Mouse (Mus musculus) limb, embryonic 14.5 days (tissue): ENCODE data around the gene 4931428L18Rik. TPM values are rescaled to one million over a fixed set of nuclear protein-coding genes. Genes with fewer than 3 reads are reported as not detected.

Experiments
- ATAC-seq: fragments of 200-750 bp; cut with Nextera tagmentation; 2 replicates; pipeline ENCODE4 v1.8.0; 2017; ENCODE audit warnings: low read depth, moderate number of reproducible peaks, moderate TSS enrichment; ENCODE audit not compliant: low FRiP score
- DNase-seq: peaks from one replicate; pipeline ENCODE4 v3.0.0-alpha.2; 2015; ENCODE audit warnings: low spot score
- H3K27ac ChIP-seq: fragments of 300-500 bp; sonication (generic); replicated peaks from 2 replicates; pipeline ENCODE4 v1.5.1; 2014; ENCODE audit warnings: low read depth, mild to moderate bottlenecking, low read length, moderate library complexity, mixed read lengths
- H3K27me3 ChIP-seq: fragments of 300-500 bp; sonication (generic); 2 replicates; pipeline ENCODE4 v1.6.1; 2014; ENCODE audit warnings: low read length, mixed read lengths; ENCODE audit not compliant: control insufficient read depth, insufficient read depth
- H3K36me3 ChIP-seq: fragments of 300-500 bp; sonication (generic); 2 replicates; pipeline ENCODE4 v1.6.1; 2014; ENCODE audit warnings: mild to moderate bottlenecking, low read length, moderate library complexity, mixed read lengths; ENCODE audit not compliant: control insufficient read depth, insufficient read depth
- H3K4me1 ChIP-seq: fragments of 300-500 bp; sonication (generic); 2 replicates; pipeline ENCODE4 v1.6.1; 2014; ENCODE audit warnings: antibody characterized with exemption, low read length, mixed read lengths; ENCODE audit not compliant: control insufficient read depth, insufficient read depth
- H3K4me2 ChIP-seq: fragments of 300-500 bp; sonication (generic); replicated peaks from 2 replicates; pipeline ENCODE4 v1.6.1; 2014; ENCODE audit warnings: low read depth, mild to moderate bottlenecking, low read length, moderate library complexity; ENCODE audit not compliant: severe bottlenecking
- H3K4me3 ChIP-seq: fragments of 300-500 bp; sonication (generic); replicated peaks from 2 replicates; pipeline ENCODE4 v1.5.1; 2014; ENCODE audit warnings: low read length
- H3K9ac ChIP-seq: fragments of 300-500 bp; sonication (generic); 2 replicates; pipeline ENCODE4 v1.6.1; 2014; ENCODE audit warnings: mild to moderate bottlenecking, low read depth, low read length, moderate library complexity; ENCODE audit not compliant: severe bottlenecking
- H3K9me3 ChIP-seq: fragments of 300-500 bp; sonication (generic); 2 replicates; pipeline ENCODE4 v1.6.1; 2016; ENCODE audit warnings: low read length; ENCODE audit not compliant: control insufficient read depth
- POLR2A ChIP-seq: fragments of 200-500 bp; IDR thresholded peaks from 2 replicates; pipeline ENCODE4 v1.8.0; 2012; ENCODE audit warnings: inconsistent platforms, mild to moderate bottlenecking, moderate library complexity, borderline replicate concordance; ENCODE audit not compliant: insufficient read depth, insufficient read length; ENCODE audit errors: extremely low read depth
- WGBS: fragments of 180-500 bp; shearing (Covaris S2); extraction: QIAGEN DNeasy Blood & Tissue Kit; methylation state at CpG from one replicate; pipeline ENCODE4 v1.1.7; 2014; 5-methylcytosine and 5-hydroxymethylcytosine counted together
- polyA plus RNA-seq, 2 experiments: library from polyadenylated mRNA; depleted of rRNA in 1 of 2; stranded (reverse) in 1 of 2; unstranded in 1 of 2; fragments of >200 nt; fragmentation: Nextera tagmentation in 1 of 2; extraction: Ambion mirVana in 1 of 2; gene quantifications; 2 replicates each; pipeline versions ENCODE4 v1.2.1 to v1.2.3; 2012 to 2014

Gene 4931428L18Rik
- polyA plus RNA-seq, 2 experiments: not detected

DNA sequence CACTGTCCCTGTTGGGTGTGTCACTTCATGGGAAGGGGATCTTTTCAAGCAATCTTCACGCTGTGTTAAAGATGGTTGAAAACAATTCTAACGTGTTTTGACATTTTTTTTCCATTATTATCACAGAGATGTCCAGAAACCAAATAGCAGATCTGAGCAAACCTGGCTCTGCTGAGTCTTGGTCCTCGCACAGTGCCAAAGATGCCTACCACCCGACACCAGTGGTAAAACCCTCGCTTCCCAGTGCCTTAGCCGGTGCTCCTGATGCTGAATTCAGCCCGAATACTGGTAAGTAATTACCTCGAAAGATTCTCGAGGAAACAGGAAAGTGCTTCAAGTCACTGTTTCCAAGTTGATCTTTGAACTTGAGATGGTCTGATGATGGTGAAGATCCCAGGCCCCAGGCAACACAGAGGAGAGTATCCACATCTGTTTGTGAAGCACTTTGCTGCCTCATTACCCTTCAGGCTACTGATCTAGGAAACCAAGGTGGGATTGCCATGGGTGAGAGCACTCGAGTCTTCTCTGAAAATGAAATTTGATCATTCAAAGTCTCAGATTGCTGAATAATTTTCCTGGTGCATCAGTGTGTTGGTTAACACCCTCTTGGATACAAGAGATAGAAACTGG lies 32.1 kb downstream of the 4931428L18Rik start:
- no peak for TF ChIP-seq POLR2A
- Histone ChIP-seq H3K27ac (no peak overlapping the region), H3K9me3 (no peaks in the 10 kb centered on the region), H3K4me2 (no peak overlapping the region), H3K36me3 (no peaks in the 10 kb centered on the region), H3K27me3 (no peaks in the 10 kb centered on the region), H3K4me1 (no peaks in the 10 kb centered on the region), H3K4me3 (no peak overlapping the region), H3K9ac (no peak overlapping the region)
- ATAC-seq: no peak
- WGBS: 71% methylated on average over 10 of the region's 10 CpGs
- DNase-seq: no peak

DNA sequence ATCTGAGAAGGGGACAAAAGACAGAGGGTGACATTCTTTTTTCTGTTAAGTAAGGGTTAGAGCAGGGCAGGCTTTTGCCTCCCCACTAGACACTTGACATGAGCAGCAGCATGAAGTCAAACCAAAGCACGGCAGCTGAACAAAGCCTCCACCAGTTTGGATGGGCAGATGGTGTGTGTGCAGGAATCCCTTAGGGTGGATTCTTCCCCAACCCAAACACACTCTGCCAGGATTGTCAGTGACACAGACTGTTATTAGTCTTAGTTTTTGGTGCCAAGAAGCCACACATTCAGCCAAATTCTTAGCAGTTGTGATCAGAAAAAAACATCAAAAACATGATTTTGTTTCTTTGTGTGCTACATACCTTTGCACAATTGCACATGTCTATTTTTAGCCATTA lies 44.2 kb downstream of the 4931428L18Rik start:
- H3K36me3 ChIP-seq: no peaks in the 10 kb centered on the region
- H3K27ac ChIP-seq: no peak overlapping the region
- no peak overlapping the region for H3K4me2 ChIP-seq
- no peak for TF ChIP-seq POLR2A
- H3K4me3 ChIP-seq: no peak overlapping the region
- no peak overlapping the region for H3K9ac ChIP-seq
- DNase-seq (no peak), ATAC-seq (no peak)
- no peaks in the 10 kb centered on the region for H3K27me3 ChIP-seq
- H3K9me3 ChIP-seq: no peaks in the 10 kb centered on the region
- H3K4me1 ChIP-seq: no peaks in the 10 kb centered on the region
- 82% methylated on average over 1 of the region's 1 CpGs for WGBS

DNA sequence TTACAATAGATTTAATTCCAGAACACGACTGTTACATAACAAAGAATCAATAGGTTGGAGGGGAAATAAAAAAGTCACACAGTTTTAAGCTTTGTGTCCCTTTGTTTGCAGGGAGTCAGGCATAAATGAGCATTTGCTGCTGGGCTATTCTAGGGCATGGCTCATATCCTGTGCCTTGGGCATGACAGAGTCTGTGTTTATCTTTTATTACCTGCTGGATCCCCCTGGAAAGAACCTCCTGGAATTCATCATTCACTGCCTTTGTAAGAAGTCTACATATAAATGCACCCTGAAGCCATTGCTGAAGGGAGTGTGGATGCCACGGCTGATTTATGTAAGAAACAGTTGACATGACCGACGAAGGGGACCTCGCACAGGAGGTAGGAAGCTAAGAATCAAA lies 46.4 kb downstream of the 4931428L18Rik start, which contains the start of gene Lgsn:
Gene Lgsn, plus strand, starts transcription at position 301 of the 400 bp plus-strand sequence.
- H3K27me3 ChIP-seq: no peaks in the 10 kb centered on the region
- H3K4me3 ChIP-seq: no peak within 1 kb of the TSS
- H3K4me1 ChIP-seq: no peaks in the 10 kb centered on the region
- H3K27ac ChIP-seq: no peak within 1 kb of the TSS
- DNase-seq: no peak
- no peaks in the 10 kb centered on the region for H3K36me3 ChIP-seq
- no peak for TF ChIP-seq POLR2A
- WGBS: 50% methylated on average over 5 of the region's 5 CpGs
- H3K4me2 ChIP-seq: no peak within 1 kb of the TSS
- no peak within 1 kb of the TSS for H3K9ac ChIP-seq
- H3K9me3 ChIP-seq: no peaks in the 10 kb centered on the region
- ATAC-seq: no peak

DNA sequence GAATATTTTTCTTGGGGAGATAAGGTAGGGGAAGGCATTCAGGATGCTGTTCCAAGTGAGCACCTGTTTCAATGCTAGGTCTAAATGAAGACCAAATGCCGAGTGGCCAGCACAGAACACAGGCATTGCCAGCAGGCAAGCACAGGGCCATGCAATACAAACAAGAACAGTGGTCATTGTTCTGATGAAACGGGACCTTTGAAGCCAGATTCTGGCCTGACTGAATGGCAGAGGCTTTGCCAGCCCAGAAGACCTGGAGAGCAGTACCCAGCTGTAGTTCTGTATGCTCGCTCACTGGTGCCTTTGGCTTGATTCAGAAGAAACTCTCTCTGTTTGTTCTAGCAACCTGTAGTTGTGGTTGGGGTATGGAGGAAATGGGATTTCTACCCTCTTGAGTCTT lies 47.1 kb downstream of the 4931428L18Rik start:
- Histone ChIP-seq H3K9me3 (no peaks in the 10 kb centered on the region), H3K27me3 (no peaks in the 10 kb centered on the region), H3K27ac (no peak overlapping the region), H3K9ac (no peak overlapping the region), H3K4me1 (no peaks in the 10 kb centered on the region), H3K4me2 (no peak overlapping the region), H3K4me3 (no peak overlapping the region), H3K36me3 (no peaks in the 10 kb centered on the region)
- TF ChIP-seq POLR2A: no peak
- DNase-seq (no peak), ATAC-seq (no peak)
- WGBS: 84% methylated on average over 3 of the region's 3 CpGs

DNA sequence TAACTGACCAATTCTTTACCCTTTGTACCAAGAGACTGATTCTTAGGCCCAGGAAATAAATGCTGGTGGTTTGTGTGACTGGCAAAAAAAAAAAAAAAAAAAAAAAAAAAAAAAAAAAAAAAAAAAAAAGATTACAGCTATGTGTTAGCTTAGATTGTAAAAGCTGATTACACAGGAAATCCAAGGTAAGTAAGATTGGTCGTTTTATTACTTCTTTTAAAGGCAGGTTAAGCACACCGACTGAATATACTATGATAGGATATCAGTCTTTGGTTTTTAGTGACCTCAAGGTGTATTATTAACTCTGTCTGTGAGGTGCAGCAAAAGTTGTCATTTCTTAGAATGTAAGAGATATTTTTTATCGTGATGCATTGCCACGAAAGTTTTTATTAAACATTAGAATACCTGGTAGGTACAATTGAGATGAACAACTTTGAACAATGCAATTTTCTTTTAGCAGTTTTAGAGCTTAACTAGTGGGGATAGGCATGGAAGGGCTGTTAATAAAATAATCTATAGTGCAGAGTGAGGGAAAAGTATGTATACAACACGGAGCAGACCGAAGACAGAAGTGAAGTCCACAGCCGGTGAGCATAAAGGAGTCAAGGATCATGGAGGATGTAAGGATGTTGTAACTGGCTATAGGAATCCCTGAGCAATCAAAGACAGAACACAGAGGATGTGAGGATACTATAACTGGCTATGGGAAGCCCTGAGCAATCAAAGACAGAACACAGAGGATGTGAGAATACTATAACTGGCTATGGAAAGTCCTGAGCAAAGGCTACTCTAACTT lies 57.0 kb downstream of the 4931428L18Rik start:
- ATAC-seq: no peak
- H3K4me1 ChIP-seq: no peaks in the 10 kb centered on the region
- WGBS: 74% methylated on average over 7 of the region's 7 CpGs

More for the DNA sequence above, 57.0 kb downstream of the 4931428L18Rik start:
- no peak for TF ChIP-seq POLR2A
- no peak overlapping the region for H3K4me3 ChIP-seq
- no peak for DNase-seq
- no peak overlapping the region for H3K9ac ChIP-seq
- H3K4me2 ChIP-seq: no peak overlapping the region
- H3K36me3 ChIP-seq: no peaks in the 10 kb centered on the region
- no peaks in the 10 kb centered on the region for H3K27me3 ChIP-seq
- H3K27ac ChIP-seq: no peak overlapping the region
- H3K9me3 ChIP-seq: no peaks in the 10 kb centered on the region
